Mouse (Mus musculus) cerebellum, adult 18-20 months (tissue): ENCODE measurements around the gene Ccdc153.

Experiments used
- DNase-seq, 2 experiments: peaks; one replicate each; pipeline ENCODE4 v3.0.0; 2021

The Ccdc153 gene

GRCm38 (mm10) chr9:44241418-44241817 lies 942 bp downstream of the Ccdc153 start:
- DNase-seq = no peak

DNA sequence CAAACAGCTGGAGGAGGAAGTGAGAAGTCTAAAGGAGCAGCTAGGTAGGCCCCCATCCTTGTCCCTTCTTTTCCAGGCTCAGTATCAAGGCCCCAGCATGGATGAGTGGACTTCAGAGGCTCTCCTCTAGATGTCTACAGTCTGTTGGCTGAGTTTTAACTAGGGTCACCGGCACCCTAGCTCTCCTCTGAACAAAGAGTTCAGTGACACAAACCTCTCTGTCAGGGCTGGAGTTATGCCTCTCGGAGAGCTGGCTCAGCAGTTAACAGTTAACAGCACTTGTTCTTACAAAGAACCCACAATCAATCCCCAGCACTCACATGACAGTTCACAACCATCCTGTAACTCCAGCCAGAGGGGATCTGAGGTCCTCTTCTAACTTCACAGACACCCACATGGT lies 3.1 kb downstream of the Ccdc153 start:
- no peak for DNase-seq

DNA sequence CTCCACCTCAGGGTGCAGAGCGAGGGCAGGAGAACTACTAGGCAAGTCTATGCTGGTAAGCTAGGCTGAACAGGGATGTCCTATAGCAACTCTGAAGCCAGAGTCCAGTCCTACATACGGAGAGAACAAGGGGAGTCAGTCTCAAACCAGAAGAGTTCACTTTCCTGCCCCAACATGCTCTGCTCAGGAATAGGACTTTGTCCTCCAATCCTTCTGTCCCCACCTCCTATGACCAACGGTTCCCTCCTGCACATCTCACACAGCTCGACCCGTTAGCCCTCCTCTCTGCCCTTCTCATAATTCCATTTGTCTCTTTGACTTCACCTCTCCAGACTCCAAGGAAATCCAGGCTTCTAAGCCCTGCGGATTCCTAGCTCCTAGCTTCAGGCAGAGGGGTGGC lies 7.4 kb downstream of the Ccdc153 start:
- no peak for DNase-seq

DNA sequence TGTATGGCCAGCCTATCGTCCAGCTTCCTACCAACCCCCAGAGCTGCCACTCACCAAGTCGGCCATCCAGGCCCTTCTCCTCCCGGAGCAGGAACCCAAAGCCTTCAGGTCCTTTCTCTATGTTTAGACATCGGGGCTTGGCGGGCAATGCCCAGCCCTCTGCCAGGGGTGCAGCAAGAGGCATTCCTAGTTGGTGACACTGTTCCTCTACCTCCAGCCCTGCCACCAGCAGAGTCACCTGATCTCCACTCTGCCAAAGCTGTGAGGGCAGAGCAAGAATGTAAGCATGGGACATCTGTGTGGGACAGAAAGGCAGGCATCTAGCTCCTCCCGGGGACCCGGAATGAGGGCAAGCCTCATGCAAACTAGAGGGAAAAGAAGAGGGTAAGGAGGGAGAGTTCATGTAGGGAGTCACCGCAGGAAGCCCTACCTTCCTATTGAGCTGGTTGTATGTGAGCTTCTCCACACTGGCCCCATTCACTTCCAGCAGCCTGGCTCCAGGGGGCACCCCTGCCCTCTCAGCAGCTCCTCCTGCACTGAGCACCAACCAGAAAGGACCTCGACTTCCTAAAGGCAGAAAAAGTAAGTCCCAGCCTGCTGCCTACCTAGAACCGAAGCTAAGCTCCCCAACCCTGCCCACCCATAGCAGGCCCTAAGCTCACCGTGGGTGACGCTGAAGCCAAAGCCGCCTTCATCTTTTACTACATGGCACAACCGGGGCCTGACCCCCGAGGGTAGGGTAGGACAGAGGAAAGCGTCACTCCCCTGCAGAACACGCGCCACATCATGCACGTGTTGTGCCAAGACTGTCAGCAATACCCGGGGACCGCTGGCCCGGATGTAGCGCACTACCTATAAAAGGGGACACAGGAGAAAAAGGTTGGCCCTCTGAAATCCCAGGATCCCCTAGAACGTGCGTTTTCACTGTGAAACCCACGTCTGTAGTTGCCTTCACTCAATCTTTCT lies 9.0 kb downstream of the Ccdc153 start:
- peak; percentile 54 to 57 for DNase-seq

- no peak for DNase-seq
These were observed 10.0 kb downstream of the Ccdc153 start for GRCm38 (mm10) chr9:44250445-44250844.

DNA sequence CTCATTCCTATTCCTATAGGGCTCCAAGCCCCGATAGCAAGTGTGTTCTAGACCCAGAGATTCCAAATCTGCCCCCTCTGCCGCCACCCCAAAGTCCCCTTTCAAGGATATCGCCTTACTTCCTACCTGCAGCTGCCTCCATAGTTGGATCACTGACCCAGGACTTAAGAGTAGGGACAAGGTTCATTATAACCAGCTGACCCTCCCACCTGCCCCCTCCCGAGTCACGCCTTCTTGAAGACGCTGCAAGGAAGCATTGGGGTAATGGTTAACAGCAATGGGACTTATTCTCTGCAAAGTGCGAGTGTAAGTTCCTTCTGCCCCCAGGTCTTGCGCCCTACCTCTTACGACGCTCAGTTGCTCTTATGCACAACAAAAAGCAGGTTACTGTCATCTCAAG lies 10.8 kb downstream of the Ccdc153 start, which contains the start of gene Pdzd3:
Gene Pdzd3 (minus strand): TSS at position 158 of the 400 bp plus-strand sequence.
- DNase-seq = no peak

- no peak for DNase-seq
These were observed 13.0 kb downstream of the Ccdc153 start for GRCm38 (mm10) chr9:44253441-44253840.

- DNase-seq = no peak
These were observed 14.1 kb downstream of the Ccdc153 start for GRCm38 (mm10) chr9:44254508-44255135.

DNA sequence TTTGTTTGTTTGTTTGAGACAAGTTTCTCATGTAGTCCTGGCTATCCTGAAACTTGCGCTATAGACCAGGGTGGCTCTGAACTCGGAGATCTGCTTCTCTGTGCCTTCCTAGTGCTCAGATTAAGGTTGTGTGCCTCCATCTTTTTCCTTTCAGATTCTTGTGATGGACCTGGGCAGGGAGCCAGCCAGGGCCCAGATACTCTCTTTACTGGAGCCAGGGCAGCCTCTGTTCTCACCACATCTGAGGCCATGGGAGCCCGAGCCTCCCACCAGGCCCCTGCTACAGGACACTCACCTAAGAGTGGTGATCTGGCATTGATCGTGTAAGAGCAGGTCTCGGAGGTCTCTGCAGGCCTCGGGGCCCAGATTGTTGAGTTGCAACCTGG lies 14.7 kb downstream of the Ccdc153 start:
- no peak for DNase-seq

DNA sequence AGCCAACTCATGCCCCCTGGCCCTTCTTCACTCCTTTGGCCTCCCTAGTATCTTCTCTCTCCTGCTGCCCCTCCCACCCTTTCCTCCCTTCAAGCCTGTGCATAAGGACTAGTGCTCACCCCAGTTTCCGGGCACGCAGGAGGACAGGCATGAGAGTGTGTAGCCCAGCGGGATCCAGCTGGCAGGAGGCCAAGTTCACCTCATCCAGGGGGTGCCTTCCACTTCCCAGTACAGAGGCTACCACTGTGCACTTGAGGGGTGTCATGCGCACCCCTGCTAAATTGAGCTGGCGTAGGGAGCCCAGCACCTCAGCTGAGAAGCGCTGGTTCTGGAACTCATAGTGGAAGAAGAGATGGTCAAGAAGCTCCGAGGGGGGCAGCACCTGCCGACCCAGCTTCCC lies 15.7 kb downstream of the Ccdc153 start:
- DNase-seq = no peak

DNA sequence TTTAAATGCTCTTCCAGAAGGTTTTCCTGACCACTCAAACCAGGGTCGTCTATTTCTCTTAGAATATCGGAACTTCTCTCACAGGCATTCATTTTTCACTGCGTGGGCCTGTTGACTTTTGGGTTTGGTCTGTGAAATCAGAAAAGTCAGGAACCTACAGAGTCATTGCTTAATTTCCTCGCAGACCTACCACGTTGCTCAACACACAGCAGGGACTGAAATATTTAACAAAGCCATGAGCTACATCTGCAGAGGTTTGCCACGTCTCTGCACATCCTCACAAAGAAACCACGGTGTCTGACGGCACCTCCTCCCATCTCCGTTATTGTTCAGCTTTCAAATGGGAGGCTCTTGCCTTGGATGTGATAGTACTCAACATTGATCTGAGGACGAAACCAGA lies 18.5 kb downstream of the Ccdc153 start:
- DNase-seq = no peak

DNA sequence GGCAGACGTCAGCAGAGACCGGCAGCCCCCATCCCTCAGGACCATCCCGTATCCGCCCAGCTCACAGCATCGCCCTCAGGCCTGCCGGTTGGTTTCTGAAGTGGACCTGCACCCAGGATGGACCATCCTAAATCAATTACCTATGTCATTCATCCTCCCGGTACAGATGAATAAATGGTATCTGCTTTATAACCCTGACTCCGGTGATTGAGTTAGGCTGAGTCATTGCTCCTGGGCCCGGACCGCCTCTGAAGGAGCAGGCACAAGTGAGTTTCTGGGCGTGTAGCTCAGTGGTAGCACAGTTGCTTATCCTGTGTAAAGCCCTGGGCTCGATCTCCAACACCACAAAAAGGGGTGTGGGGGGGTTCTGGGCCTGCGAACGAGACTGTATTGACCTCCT lies 20.9 kb downstream of the Ccdc153 start:
- no peak for DNase-seq

DNA sequence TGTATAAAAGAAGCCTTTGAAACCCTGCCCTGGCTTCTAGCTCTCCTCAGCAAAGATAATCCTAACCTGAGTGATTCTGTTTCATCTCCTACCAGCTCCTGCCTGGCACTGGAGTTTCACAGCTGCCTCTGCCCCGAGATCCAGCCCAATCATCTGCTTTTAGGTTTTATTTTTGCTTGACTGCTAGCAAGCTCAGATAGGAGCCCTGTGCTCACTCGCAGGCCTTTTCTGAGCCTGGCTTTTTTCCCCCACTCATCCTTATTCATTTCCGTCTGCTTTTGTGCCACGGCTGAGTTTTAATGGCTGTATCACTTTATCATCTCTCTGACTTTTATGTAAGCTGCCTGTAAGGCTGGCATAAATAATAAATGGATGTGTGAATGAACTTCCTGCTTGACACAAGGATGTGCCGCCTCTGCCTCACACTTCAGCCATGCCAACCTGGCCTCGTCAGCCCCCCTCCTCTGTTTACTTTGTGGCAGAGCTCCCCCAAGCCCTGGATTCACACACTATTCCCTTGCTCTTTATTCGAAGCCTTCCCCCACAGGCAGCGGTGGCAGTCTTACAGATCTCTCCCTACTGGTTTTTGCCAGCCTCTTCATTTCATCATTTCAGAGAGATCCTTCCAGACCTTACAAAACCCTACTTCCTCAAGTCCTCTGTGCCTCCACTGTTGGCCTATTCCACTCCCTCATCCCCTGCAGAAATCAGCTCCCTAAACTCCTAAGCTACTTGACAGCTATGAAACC lies 26.2 kb downstream of the Ccdc153 start:
- no peak for DNase-seq

DNA sequence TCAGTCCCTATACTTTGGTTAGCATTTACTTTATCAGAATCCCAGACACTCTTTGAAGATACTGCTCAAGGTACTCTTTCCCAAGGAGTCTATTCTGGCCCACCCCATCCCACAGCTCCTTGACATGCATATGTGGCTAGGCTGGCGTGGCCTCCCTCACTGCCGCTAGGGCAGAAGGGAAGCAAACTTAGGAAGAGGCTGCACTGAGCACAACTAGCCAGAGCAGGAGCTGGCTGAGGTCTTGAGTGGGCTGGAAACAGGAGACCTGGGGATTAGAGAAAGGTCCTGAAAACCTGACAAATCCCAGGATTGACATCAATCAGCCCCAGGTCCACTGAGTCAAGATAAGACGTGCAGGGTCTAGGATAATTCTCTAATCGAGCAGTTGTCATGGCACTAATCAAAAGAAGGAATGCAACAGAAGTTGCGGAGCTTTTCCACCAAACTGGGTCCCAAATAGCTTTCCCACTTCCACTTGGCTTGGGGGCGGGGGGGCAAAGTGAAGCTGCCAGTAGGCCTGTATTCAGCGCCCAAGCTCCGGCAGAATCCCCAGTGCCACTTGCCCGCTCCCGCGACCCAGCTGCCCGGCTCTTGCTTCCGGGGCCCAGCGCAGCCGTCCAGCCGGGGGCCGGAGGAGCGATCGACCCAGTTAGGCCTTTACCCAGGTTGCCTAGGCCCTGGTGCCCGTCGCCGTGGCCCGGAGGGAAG lies 27.0 kb downstream of the Ccdc153 start:
- DNase-seq = peak in 1 of 2 experiments; percentile 34

- DNase-seq = peak; percentile 84 to 90
These were observed 27.5 kb downstream of the Ccdc153 start for GRCm38 (mm10) chr9:44268027-44268360.

- DNase-seq = no peak
These were observed 28.0 kb downstream of the Ccdc153 start, which contains the start of gene Nlrx1 for GRCm38 (mm10) chr9:44268432-44268831. Nlrx1 (minus strand) TSS chr9:44268599.

GRCm38 (mm10) chr9:44269077-44269476 lies 28.6 kb downstream of the Ccdc153 start:
- peak in 1 of 2 experiments; percentile 63 for DNase-seq

DNA sequence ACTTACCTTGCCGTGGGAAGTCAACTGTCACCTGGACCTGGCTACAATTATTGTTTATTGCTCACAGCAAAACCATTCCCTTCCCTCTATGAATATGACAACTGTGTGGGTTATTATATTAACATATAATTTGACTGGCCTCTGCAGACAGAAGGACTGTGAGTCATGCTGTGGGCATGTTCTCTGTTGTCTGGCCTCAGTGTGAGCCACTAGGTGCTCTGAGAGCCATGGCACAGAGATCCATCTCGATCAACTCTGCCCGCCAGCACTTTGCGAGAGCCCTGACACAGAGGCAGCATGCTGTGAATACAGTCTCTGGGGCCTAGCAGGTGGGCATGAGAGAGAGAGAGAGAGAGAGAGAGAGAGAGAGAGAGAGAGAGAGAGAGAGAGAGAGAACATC lies 29.5 kb downstream of the Ccdc153 start:
- no peak for DNase-seq

DNA sequence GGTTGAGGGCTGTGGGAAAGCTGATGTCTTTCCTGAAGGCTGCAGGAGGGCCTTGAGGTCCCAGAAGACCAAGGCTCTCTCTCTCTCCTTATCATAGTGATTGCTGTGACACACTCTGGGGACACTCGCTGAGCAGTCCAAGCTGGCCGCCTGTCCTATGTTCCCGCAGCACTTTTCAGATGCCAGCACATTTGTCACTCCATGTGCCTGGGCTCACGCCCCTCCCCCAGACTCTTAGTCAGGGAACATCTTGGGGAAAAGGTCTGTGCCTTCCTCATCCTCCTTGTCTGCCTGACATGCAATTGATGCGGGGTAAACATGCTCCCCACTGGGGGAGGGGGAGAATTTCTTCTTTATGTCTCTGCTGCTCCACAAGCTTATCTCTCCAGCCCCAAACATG lies 42.7 kb downstream of the Ccdc153 start:
- no peak for DNase-seq

GRCm38 (mm10) chr9:44286256-44286850 lies 45.9 kb downstream of the Ccdc153 start:
- DNase-seq = no peak

DNA sequence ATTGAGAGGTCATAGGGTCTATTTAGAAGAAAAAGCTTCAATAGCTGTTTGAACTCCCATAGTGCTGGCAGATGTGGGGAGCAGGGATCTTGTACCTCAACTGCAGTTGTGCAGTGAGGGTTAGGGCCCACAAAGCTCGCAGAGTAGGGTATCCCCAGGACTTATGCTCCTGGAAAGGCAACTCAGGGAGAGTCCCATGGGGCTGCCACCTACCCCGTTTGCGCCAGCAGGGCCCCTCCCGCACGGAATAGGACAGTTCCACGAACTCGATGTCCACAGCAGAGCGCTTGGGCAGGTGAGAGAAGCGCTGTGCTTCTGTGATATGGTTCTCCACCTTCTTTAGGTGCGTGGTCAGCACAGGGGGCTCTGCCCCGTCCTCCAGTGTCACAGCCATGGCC lies 46.5 kb downstream of the Ccdc153 start:
- no peak for DNase-seq

GRCm38 (mm10) chr9:44287401-44288075 lies 47.1 kb downstream of the Ccdc153 start:
- DNase-seq = peak; percentile 55 to 59
